Mouse (Mus musculus): ENCODE data around the gene Cela3a. TPM values are rescaled to one million over a fixed set of nuclear protein-coding genes. Genes with fewer than 3 reads are reported as not detected.
A peak's percentile ranks its signal among the peaks of the same experiment; 100 is the strongest.

The Cela3a gene
- polyA plus RNA-seq, 1 experiment = not detected

GRCm38 (mm10) chr4:137376778-137377177 lies 32.8 kb downstream of the Cela3a start:
- Histone ChIP-seq H3K27ac (ENCODE audit: insufficient read depth, low read length) (no peak overlapping the region), H3K4me3 (ENCODE audit: insufficient read depth, low read length) (no peak overlapping the region), H3K4me1 (ENCODE audit: control insufficient read depth, insufficient read depth, low read length) (no peaks in the 10 kb centered on the region)
- TF ChIP-seq POLR2A (IDR thresholded peaks at IDR 0.05; ENCODE audit: extremely low read depth, insufficient read depth, low read length) = no peak
- no peak for TF ChIP-seq CTCF (IDR thresholded peaks at IDR 0.05; ENCODE audit: extremely low read depth, insufficient read depth, low read length)

GRCm38 (mm10) chr4:137375314-137376278 lies 34.0 kb downstream of the Cela3a start:
- Histone ChIP-seq H3K4me1 (ENCODE audit: control insufficient read depth, insufficient read depth, low read length) (0 out of 2 replicates have a peak, but pooled peaks cover under 1% of the 10 kb centered on the region), H3K4me3 (ENCODE audit: insufficient read depth, low read length) (no peak overlapping the region), H3K27ac (ENCODE audit: insufficient read depth, low read length) (no peak overlapping the region)
- TF ChIP-seq POLR2A (IDR thresholded peaks at IDR 0.05; ENCODE audit: extremely low read depth, insufficient read depth, low read length) (no peak), CTCF (IDR thresholded peaks at IDR 0.05; ENCODE audit: extremely low read depth, insufficient read depth, low read length) (no peak)

GRCm38 (mm10) chr4:137373711-137374110 lies 35.9 kb downstream of the Cela3a start:
- H3K4me1 ChIP-seq (ENCODE audit: control insufficient read depth, insufficient read depth, low read length) = peaks cover 3% of the 10 kb centered on the region; the same call in 1 of the 2 replicates
- no peak for TF ChIP-seq POLR2A (IDR thresholded peaks at IDR 0.05; ENCODE audit: extremely low read depth, insufficient read depth, low read length)
- no peak for TF ChIP-seq CTCF (IDR thresholded peaks at IDR 0.05; ENCODE audit: extremely low read depth, insufficient read depth, low read length)
- no peak overlapping the region for H3K27ac ChIP-seq (ENCODE audit: insufficient read depth, low read length)
- no peak overlapping the region for H3K4me3 ChIP-seq (ENCODE audit: insufficient read depth, low read length)

GRCm38 (mm10) chr4:137371596-137372523 lies 37.7 kb downstream of the Cela3a start:
- no peak for TF ChIP-seq POLR2A (IDR thresholded peaks at IDR 0.05; ENCODE audit: extremely low read depth, insufficient read depth, low read length)
- no peak overlapping the region for H3K4me3 ChIP-seq (ENCODE audit: insufficient read depth, low read length)
- H3K4me1 ChIP-seq (ENCODE audit: control insufficient read depth, insufficient read depth, low read length) = peaks cover 3% of the 10 kb centered on the region
- no peak overlapping the region for H3K27ac ChIP-seq (ENCODE audit: insufficient read depth, low read length)

- Histone ChIP-seq H3K27ac (ENCODE audit: insufficient read depth, low read length) (no peak overlapping the region), H3K4me1 (ENCODE audit: control insufficient read depth, insufficient read depth, low read length) (peaks cover 3% of the 10 kb centered on the region), H3K4me3 (ENCODE audit: insufficient read depth, low read length) (peak overlapping the region; percentile 10; the same call in 1 of the 2 replicates)
- TF ChIP-seq POLR2A (IDR thresholded peaks at IDR 0.05; ENCODE audit: extremely low read depth, insufficient read depth, low read length) (no peak), CTCF (IDR thresholded peaks at IDR 0.05; ENCODE audit: extremely low read depth, insufficient read depth, low read length) (no peak)
Observed at GRCm38 (mm10) chr4:137369954-137370750, 39.4 kb downstream of the Cela3a start.

- Histone ChIP-seq H3K27ac (ENCODE audit: insufficient read depth, low read length) (peak overlapping the region; percentile 70), H3K4me3 (ENCODE audit: insufficient read depth, low read length) (no peak overlapping the region)
Observed at GRCm38 (mm10) chr4:137368198-137368597, 41.4 kb downstream of the Cela3a start.

GRCm38 (mm10) chr4:137367275-137368088 lies 42.1 kb downstream of the Cela3a start:
- Histone ChIP-seq H3K4me3 (ENCODE audit: insufficient read depth, low read length) (no peak overlapping the region), H3K27ac (ENCODE audit: insufficient read depth, low read length) (no peak overlapping the region), H3K4me1 (ENCODE audit: control insufficient read depth, insufficient read depth, low read length) (peaks cover 3% of the 10 kb centered on the region)
- no peak for TF ChIP-seq CTCF (IDR thresholded peaks at IDR 0.05; ENCODE audit: extremely low read depth, insufficient read depth, low read length)
- no peak for TF ChIP-seq POLR2A (IDR thresholded peaks at IDR 0.05; ENCODE audit: extremely low read depth, insufficient read depth, low read length)

More at GRCm38 (mm10) chr4:137368198-137368597, 41.4 kb downstream of the Cela3a start:
- TF ChIP-seq CTCF (IDR thresholded peaks at IDR 0.05; ENCODE audit: extremely low read depth, insufficient read depth, low read length) (no peak), POLR2A (IDR thresholded peaks at IDR 0.05; ENCODE audit: extremely low read depth, insufficient read depth, low read length) (no peak)
- H3K4me1 ChIP-seq (ENCODE audit: control insufficient read depth, insufficient read depth, low read length) = peaks cover 3% of the 10 kb centered on the region

- H3K4me1 ChIP-seq (ENCODE audit: control insufficient read depth, insufficient read depth, low read length) = peaks cover 3% of the 10 kb centered on the region
- no peak for TF ChIP-seq CTCF (IDR thresholded peaks at IDR 0.05; ENCODE audit: extremely low read depth, insufficient read depth, low read length)
- no peak for TF ChIP-seq POLR2A (IDR thresholded peaks at IDR 0.05; ENCODE audit: extremely low read depth, insufficient read depth, low read length)
- no peak overlapping the region for H3K4me3 ChIP-seq (ENCODE audit: insufficient read depth, low read length)
- H3K27ac ChIP-seq (ENCODE audit: insufficient read depth, low read length) = no peak overlapping the region
Observed at GRCm38 (mm10) chr4:137366097-137366496, 43.5 kb downstream of the Cela3a start.
